ENCODE assay signal across 11 mouse cellular contexts in genomic region chr2:29030048-29030734, GRCm38 (mm10). TPM values are rescaled to one million over a fixed set of nuclear protein-coding genes. Genes with fewer than 3 reads are reported as not detected.
DNase-seq lines count a peak whose midpoint lies in the region; ATAC-seq and TF ChIP-seq lines count a peak whose summit lies in the region.
"Had no signal": no experiment of that assay in that cellular context is flagged by ENCODE, and none has a peak within 500 bp of the region (broad histone marks: within the 10 kb centered on the region; RNA-seq: fewer than 3 reads in every experiment).

No protein-coding gene starts in this region.

- H3K4me3 ChIP-seq in heart, embryonic 12.5 days = no peak overlapping the region
- no peak overlapping the region for H3K4me3 ChIP-seq in midbrain, embryonic 11.5 days (ENCODE audit: low read depth, low read length)
- no peak overlapping the region for H3K4me3 ChIP-seq in midbrain, embryonic 10.5 days
- H3K4me3 ChIP-seq in forebrain, postnatal 0 days (ENCODE audit: low read depth, low read length) = no peak overlapping the region
- no peak overlapping the region for H3K4me3 ChIP-seq in midbrain, embryonic 15.5 days
- H3K4me3 ChIP-seq: gastrocnemius, adult 2 months; limb, embryonic 12.5 days had no signal

- 38% methylated on average over 20 of the region's 20 CpGs for WGBS in heart, embryonic 12.5 days
- WGBS in midbrain, embryonic 11.5 days = 54% methylated on average over 20 of the region's 20 CpGs
- WGBS in midbrain, embryonic 10.5 days = 60% methylated on average over 20 of the region's 20 CpGs
- 30% methylated on average over 20 of the region's 20 CpGs for WGBS in forebrain, postnatal 0 days
- WGBS in midbrain, embryonic 15.5 days = 30% methylated on average over 20 of the region's 20 CpGs

- no peak overlapping the region for H3K9ac ChIP-seq in heart, embryonic 12.5 days
- no peak overlapping the region for H3K9ac ChIP-seq in midbrain, embryonic 11.5 days (ENCODE audit: low read length)
- H3K9ac ChIP-seq in forebrain, postnatal 0 days = no peak overlapping the region
- no peak overlapping the region for H3K9ac ChIP-seq in midbrain, embryonic 15.5 days
- H3K9ac ChIP-seq: limb, embryonic 12.5 days had no signal

- H3K9me3 ChIP-seq in heart, embryonic 12.5 days (replicated peaks) = 0 out of 2 replicates have a peak, but pooled peaks cover 3% of the 10 kb centered on the region
- no peaks in the 10 kb centered on the region for H3K9me3 ChIP-seq in midbrain, embryonic 11.5 days (ENCODE audit: control insufficient read depth, low read length)
- no peaks in the 10 kb centered on the region for H3K9me3 ChIP-seq in midbrain, embryonic 10.5 days (replicated peaks)
- H3K9me3 ChIP-seq in forebrain, postnatal 0 days (ENCODE audit: low read length) = no peaks in the 10 kb centered on the region
- no peaks in the 10 kb centered on the region for H3K9me3 ChIP-seq in midbrain, embryonic 15.5 days
- H3K9me3 ChIP-seq: limb, embryonic 12.5 days had no signal

- no peak overlapping the region for H3K27ac ChIP-seq in heart, embryonic 12.5 days (ENCODE audit: poor library complexity, severe bottlenecking)
- no peak overlapping the region for H3K27ac ChIP-seq in midbrain, embryonic 11.5 days (ENCODE audit: low read depth, low read length)
- H3K27ac ChIP-seq in midbrain, embryonic 10.5 days (replicated peaks) = no peak overlapping the region
- no peak overlapping the region for H3K27ac ChIP-seq in forebrain, postnatal 0 days (ENCODE audit: low read depth, low read length)
- peak overlapping the region; percentile 47 for H3K27ac ChIP-seq in midbrain, embryonic 15.5 days
- H3K27ac ChIP-seq: gastrocnemius, adult 2 months; limb, embryonic 12.5 days had no signal

- peaks cover 8% of the 10 kb centered on the region; the same call in 1 of the 2 replicates for H3K4me1 ChIP-seq in heart, embryonic 12.5 days (replicated peaks)
- peaks cover 9% of the 10 kb centered on the region; the same call in 1 of the 2 replicates for H3K4me1 ChIP-seq in midbrain, embryonic 11.5 days (ENCODE audit: control insufficient read depth, insufficient read depth, low read length)
- peaks cover 34% of the 10 kb centered on the region for H3K4me1 ChIP-seq in midbrain, embryonic 10.5 days
- no peaks in the 10 kb centered on the region for H3K4me1 ChIP-seq in forebrain, postnatal 0 days (ENCODE audit: insufficient read depth)
- H3K4me1 ChIP-seq in midbrain, embryonic 15.5 days = peaks cover 20% of the 10 kb centered on the region

- TF ChIP-seq CTCF in forebrain, postnatal 0 days (IDR thresholded peaks at IDR 0.05; ENCODE audit: low read depth) = no peak

- ATAC-seq in heart, embryonic 12.5 days (ENCODE audit: insufficient number of reproducible peaks, low FRiP score) = no peak
- ATAC-seq in midbrain, embryonic 11.5 days (ENCODE audit: low FRiP score) = no peak
- ATAC-seq in forebrain, postnatal 0 days = peak; percentile 54
- peak; percentile 75 for ATAC-seq in midbrain, embryonic 15.5 days (replicated peaks)

- DNase-seq in heart, adult 18-20 months = peak; percentile 22 to 33
- DNase-seq in midbrain, embryonic 11.5 days (ENCODE audit: low spot score, missing footprints) = peak; percentile 60
- DNase-seq in midbrain, embryonic 10.5 days (ENCODE audit: low spot score) = no peak
- DNase-seq in forebrain, postnatal 0 days = peak; percentile 70
- DNase-seq in thymus, postnatal 36 days = no peak
- DNase-seq in urinary bladder, adult 2 months (ENCODE audit: low spot score) = no peak
- DNase-seq: cerebellum, adult 9-11 months; gastrocnemius, adult 2 months had no signal

- H3K36me3 ChIP-seq in heart, embryonic 12.5 days = no peaks in the 10 kb centered on the region
- H3K36me3 ChIP-seq in midbrain, embryonic 11.5 days (ENCODE audit: control insufficient read depth, insufficient read depth, low read length) = no peaks in the 10 kb centered on the region
- no peaks in the 10 kb centered on the region for H3K36me3 ChIP-seq in midbrain, embryonic 10.5 days
- no peaks in the 10 kb centered on the region for H3K36me3 ChIP-seq in forebrain, postnatal 0 days (ENCODE audit: insufficient read depth)
- no peaks in the 10 kb centered on the region for H3K36me3 ChIP-seq in midbrain, embryonic 15.5 days (replicated peaks)
- H3K36me3 ChIP-seq: limb, embryonic 12.5 days had no signal

- H3K4me2 ChIP-seq in heart, embryonic 12.5 days = no peak overlapping the region
- no peak overlapping the region for H3K4me2 ChIP-seq in midbrain, embryonic 11.5 days
- H3K4me2 ChIP-seq in forebrain, postnatal 0 days (ENCODE audit: low read depth) = no peak overlapping the region
- peak overlapping the region; percentile 22; the same call in 1 of the 2 replicates for H3K4me2 ChIP-seq in midbrain, embryonic 15.5 days
- H3K4me2 ChIP-seq: limb, embryonic 12.5 days had no signal

- H3K27me3 ChIP-seq in heart, embryonic 12.5 days (replicated peaks) = peaks cover 14% of the 10 kb centered on the region
- H3K27me3 ChIP-seq in midbrain, embryonic 11.5 days (ENCODE audit: control insufficient read depth, insufficient read depth, low read length) = no peaks in the 10 kb centered on the region; the same call in 1 of the 2 replicates
- peaks cover 67% of the 10 kb centered on the region for H3K27me3 ChIP-seq in midbrain, embryonic 10.5 days (ENCODE audit: low read depth, poor library complexity, severe bottlenecking)
- peaks cover 3% of the 10 kb centered on the region; the same call in 1 of the 2 replicates for H3K27me3 ChIP-seq in forebrain, postnatal 0 days (ENCODE audit: insufficient read depth, low read length)
- 0 out of 2 replicates have a peak, but pooled peaks cover 8% of the 10 kb centered on the region for H3K27me3 ChIP-seq in midbrain, embryonic 15.5 days (replicated peaks)

RNA-seq across cellular contexts. Expression of gene Cfap77, which starts 24.7 kb away (rescaled TPM):
- total RNA-seq in heart, adult 18-20 months (2021) = under 1 TPM in 1 of 2 experiments, not detected in 1; 0.51 TPM
- polyA plus RNA-seq in heart, embryonic 12.5 days (2016; fragmentation: Nextera tagmentation; extraction: Ambion mirVana) = 0.24 and 0.27 TPM in 2 replicates
- polyA plus RNA-seq in midbrain, embryonic 11.5 days (2014; fragmentation: Nextera tagmentation; extraction: Ambion mirVana) = 0.77 and 1.2 TPM in 2 replicates
- polyA plus RNA-seq in midbrain, embryonic 10.5 days (2016; fragmentation: Nextera tagmentation; extraction: Ambion mirVana) = 1.0 and 2.4 TPM in 2 replicates
- total RNA-seq in forebrain, postnatal 0 days (2014; rRNA removed) = 0.57 TPM in 1 of 2 replicates, not detected in the other
- 0.43 and 0.59 TPM in 2 replicates for polyA plus RNA-seq in forebrain, postnatal 0 days (2015; fragmentation: Nextera tagmentation; extraction: Ambion mirVana)
- polyA plus RNA-seq in midbrain, embryonic 15.5 days (2015; fragmentation: Nextera tagmentation; extraction: Ambion mirVana) = 0.82 and 1.3 TPM in 2 replicates
- polyA plus RNA-seq in urinary bladder, adult 2 months (2012; rRNA removed) = 0.06 and 0.16 TPM in 2 replicates
- total RNA-seq: gastrocnemius, adult 2 months had no signal

RNA-seq across cellular contexts. Expression of gene Ttf1, which starts 29.9 kb away (rescaled TPM):
- 1 to 10 TPM; 7.0 to 7.5 TPM for total RNA-seq in heart, adult 18-20 months (2021)
- polyA plus RNA-seq in heart, embryonic 12.5 days (2016; fragmentation: Nextera tagmentation; extraction: Ambion mirVana) = 7.2 and 7.4 TPM in 2 replicates
- polyA plus RNA-seq in midbrain, embryonic 11.5 days (2014; fragmentation: Nextera tagmentation; extraction: Ambion mirVana) = 11.4 and 13.8 TPM in 2 replicates
- 11.9 and 12.6 TPM in 2 replicates for polyA plus RNA-seq in midbrain, embryonic 10.5 days (2016; fragmentation: Nextera tagmentation; extraction: Ambion mirVana)
- 8.5 and 72.5 TPM in 2 replicates for total RNA-seq in forebrain, postnatal 0 days (2014; rRNA removed)
- 2.2 and 3.4 TPM in 2 replicates for polyA plus RNA-seq in forebrain, postnatal 0 days (2015; fragmentation: Nextera tagmentation; extraction: Ambion mirVana)
- 8.0 and 8.9 TPM in 2 replicates for polyA plus RNA-seq in midbrain, embryonic 15.5 days (2015; fragmentation: Nextera tagmentation; extraction: Ambion mirVana)
- 15.0 and 16.7 TPM in 2 replicates for polyA plus RNA-seq in urinary bladder, adult 2 months (2012; rRNA removed)

Comparison
In these comparisons a context has a peak if more than half of its experiments do, and no peak if none do; other contexts are left out.
1. DNase-seq: peak in heart, adult 18-20 months (2 of 2), midbrain, embryonic 11.5 days (single experiment) and forebrain, postnatal 0 days (single experiment); none in midbrain, embryonic 10.5 days (single experiment), thymus, postnatal 36 days (0 of 2) and urinary bladder, adult 2 months (single experiment).
2. ATAC-seq: peak in forebrain, postnatal 0 days (single experiment) and midbrain, embryonic 15.5 days (single experiment); none in heart, embryonic 12.5 days (single experiment) and midbrain, embryonic 11.5 days (single experiment).